In genomic region chr4:99389428-99389827, GRCm38 (mm10) we compare ENCODE assay signal across 13 mouse cellular contexts.
"Had no signal": no experiment of that assay in that cellular context is flagged by ENCODE, and none has a peak within 500 bp of the region (broad histone marks: within the 10 kb centered on the region; RNA-seq: fewer than 3 reads in every experiment).

No protein-coding gene starts in this region.

- H3K9ac ChIP-seq: intestine, embryonic 15.5 days; limb, embryonic 12.5 days; liver, embryonic 14.5 days; neural tube, embryonic 12.5 days; stomach, embryonic 15.5 days had no signal

- H3K36me3 ChIP-seq: intestine, embryonic 15.5 days; limb, embryonic 12.5 days; neural tube, embryonic 12.5 days; stomach, embryonic 15.5 days had no signal

- H3K27ac ChIP-seq: intestine, embryonic 15.5 days; limb, embryonic 12.5 days; liver, embryonic 14.5 days; neural tube, embryonic 12.5 days; stomach, embryonic 15.5 days had no signal

- H3K4me2 ChIP-seq: intestine, embryonic 15.5 days; limb, embryonic 12.5 days; neural tube, embryonic 12.5 days; stomach, embryonic 15.5 days had no signal

- H3K4me1 ChIP-seq: intestine, embryonic 15.5 days; neural tube, embryonic 12.5 days; stomach, embryonic 15.5 days had no signal

- H3K4me3 ChIP-seq: intestine, embryonic 15.5 days; limb, embryonic 12.5 days; neural tube, embryonic 12.5 days; stomach, embryonic 15.5 days had no signal

- H3K9me3 ChIP-seq: intestine, embryonic 15.5 days; limb, embryonic 12.5 days; neural tube, embryonic 12.5 days; stomach, embryonic 15.5 days had no signal

- H3K27me3 ChIP-seq: intestine, embryonic 15.5 days; limb, embryonic 12.5 days; neural tube, embryonic 12.5 days; stomach, embryonic 15.5 days had no signal

- ATAC-seq: intestine, embryonic 15.5 days had no signal

- DNase-seq: layer of hippocampus, adult 9-11 months; layer of hippocampus, postnatal 36 days; lung, adult 18-20 months; midbrain, embryonic 14.5 days; right cerebral cortex, postnatal 4 days; spleen, adult 18-20 months; thymus, adult 2 months; thymus, postnatal 25 days had no signal
